Mouse (Mus musculus): ENCODE results near the gene Ganc. TPM values are rescaled to one million over a fixed set of nuclear protein-coding genes. Genes with fewer than 3 reads are reported as not detected.

The Ganc gene
- 12.5 TPM for polyA plus RNA-seq (2014; fragmentation: Illumina TruSeq; extraction: RNeasy Lipid Tissue Mini Kit (QIAGEN cat#74804); ENCODE audit: low read depth, low replicate concordance)

GRCm38 (mm10) chr2:120403653-120403985 lies at the start of gene Ganc:
Gene Ganc, plus strand, starts transcription at chr2:120403896.

GRCm38 (mm10) chr2:120403986-120404822 lies 508 bp downstream of the Ganc start, which contains the start of gene Tmem87a:
Gene Tmem87a, minus strand, starts transcription at chr2:120404113.

GRCm38 (mm10) chr2:120455719-120456118 lies 52.0 kb downstream of the Ganc start, which contains the start of gene Capn3:
Gene Capn3, plus strand, starts transcription at chr2:120456019.

Other genes with a start within 250 kb of the Ganc start
- gene Ehd4, start 249.3 kb upstream of the Ganc start, polyA plus RNA-seq (2014; fragmentation: Illumina TruSeq; extraction: RNeasy Lipid Tissue Mini Kit (QIAGEN cat#74804); ENCODE audit: low read depth, low replicate concordance) = 3.8 TPM
- 0.10 TPM for gene Pla2g4e, start 158.6 kb upstream of the Ganc start, polyA plus RNA-seq (2014; fragmentation: Illumina TruSeq; extraction: RNeasy Lipid Tissue Mini Kit (QIAGEN cat#74804); ENCODE audit: low read depth, low replicate concordance)
- 1.1 TPM for gene Pla2g4d, start 114.7 kb upstream of the Ganc start, polyA plus RNA-seq (2014; fragmentation: Illumina TruSeq; extraction: RNeasy Lipid Tissue Mini Kit (QIAGEN cat#74804); ENCODE audit: low read depth, low replicate concordance)
- gene Pla2g4f, start 89.7 kb upstream of the Ganc start, polyA plus RNA-seq (2014; fragmentation: Illumina TruSeq; extraction: RNeasy Lipid Tissue Mini Kit (QIAGEN cat#74804); ENCODE audit: low read depth, low replicate concordance) = 0.10 TPM
- gene Vps39, start 50.8 kb upstream of the Ganc start, polyA plus RNA-seq (2014; fragmentation: Illumina TruSeq; extraction: RNeasy Lipid Tissue Mini Kit (QIAGEN cat#74804); ENCODE audit: low read depth, low replicate concordance) = 17.7 TPM
- 30.0 TPM for gene Tmem87a, start 217 bp downstream of the Ganc start, polyA plus RNA-seq (2014; fragmentation: Illumina TruSeq; extraction: RNeasy Lipid Tissue Mini Kit (QIAGEN cat#74804); ENCODE audit: low read depth, low replicate concordance)
- gene Capn3, start 52.1 kb downstream of the Ganc start, polyA plus RNA-seq (2014; fragmentation: Illumina TruSeq; extraction: RNeasy Lipid Tissue Mini Kit (QIAGEN cat#74804); ENCODE audit: low read depth, low replicate concordance) = 0.15 TPM
- gene Zfp106, start 159.9 kb downstream of the Ganc start, polyA plus RNA-seq (2014; fragmentation: Illumina TruSeq; extraction: RNeasy Lipid Tissue Mini Kit (QIAGEN cat#74804); ENCODE audit: low read depth, low replicate concordance) = 53.4 TPM
- gene Snap23, start 163.8 kb downstream of the Ganc start, polyA plus RNA-seq (2014; fragmentation: Illumina TruSeq; extraction: RNeasy Lipid Tissue Mini Kit (QIAGEN cat#74804); ENCODE audit: low read depth, low replicate concordance) = 88.6 TPM
- 33.0 TPM for gene Haus2, start 205.5 kb downstream of the Ganc start, polyA plus RNA-seq (2014; fragmentation: Illumina TruSeq; extraction: RNeasy Lipid Tissue Mini Kit (QIAGEN cat#74804); ENCODE audit: low read depth, low replicate concordance)
- gene Lrrc57, start 205.6 kb downstream of the Ganc start, polyA plus RNA-seq (2014; fragmentation: Illumina TruSeq; extraction: RNeasy Lipid Tissue Mini Kit (QIAGEN cat#74804); ENCODE audit: low read depth, low replicate concordance) = 318 TPM
- gene Stard9, start 225.2 kb downstream of the Ganc start, polyA plus RNA-seq (2014; fragmentation: Illumina TruSeq; extraction: RNeasy Lipid Tissue Mini Kit (QIAGEN cat#74804); ENCODE audit: low read depth, low replicate concordance) = 30.7 TPM